Mouse (Mus musculus): Measurements from ENCODE around the gene Cfap221.

Gene Cfap221

GRCm38 (mm10) chr1:120006844-120007790 is 10.1 kb upstream of the Cfap221 start, which contains the start of gene Sctr:
Sctr (plus strand) TSS chr1:120006894.
- DNase-seq (ENCODE audit: low read depth, low spot score) = no peak

- DNase-seq (ENCODE audit: low read depth, low spot score) = peak; percentile 61
These were observed 610 bp upstream of the Cfap221 start for GRCm38 (mm10) chr1:119997644-119998043.

DNA sequence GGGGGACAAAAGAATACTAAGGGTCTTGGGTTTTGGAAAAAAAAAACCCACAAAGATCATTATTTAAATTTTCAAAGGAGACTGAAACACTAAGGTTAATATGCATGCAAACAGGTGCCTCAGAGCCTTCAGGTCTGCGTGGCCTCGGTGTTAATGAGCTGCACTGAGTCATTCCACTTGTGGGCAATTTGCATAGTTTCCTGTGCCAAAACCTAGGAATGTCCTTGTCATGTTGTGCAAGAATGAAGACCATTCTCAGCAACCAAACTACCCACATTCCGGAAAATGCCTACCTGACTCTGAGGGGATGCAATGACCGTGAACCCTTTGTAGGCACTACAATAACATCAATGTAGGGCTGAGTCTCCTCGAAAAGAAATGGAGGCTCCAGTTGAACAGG is 10.5 kb downstream of the Cfap221 start:
- DNase-seq (ENCODE audit: low read depth, low spot score) = no peak

- DNase-seq (ENCODE audit: low read depth, low spot score) = no peak
These were observed 21.9 kb downstream of the Cfap221 start for GRCm38 (mm10) chr1:119975141-119975540.

DNA sequence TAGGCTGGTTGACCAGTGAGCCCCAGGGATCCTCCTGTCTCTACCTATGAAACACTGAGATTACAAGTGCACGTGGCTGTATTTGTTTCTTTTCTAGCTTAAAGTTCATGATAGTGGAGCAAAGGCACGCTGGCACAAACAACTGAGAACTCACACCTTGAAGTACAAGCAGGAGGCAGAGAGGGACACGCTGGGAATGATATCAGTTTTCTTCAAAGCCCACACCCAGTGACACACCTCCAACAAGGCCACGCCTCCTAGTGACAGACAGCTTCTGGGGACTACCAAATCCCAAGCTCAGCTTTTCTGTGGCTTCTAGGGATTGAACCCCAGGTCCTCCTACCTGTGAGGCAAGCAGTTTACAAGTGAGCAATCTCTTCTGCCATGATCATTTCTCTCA is 23.9 kb downstream of the Cfap221 start:
- no peak for DNase-seq (ENCODE audit: low read depth, low spot score)

DNA sequence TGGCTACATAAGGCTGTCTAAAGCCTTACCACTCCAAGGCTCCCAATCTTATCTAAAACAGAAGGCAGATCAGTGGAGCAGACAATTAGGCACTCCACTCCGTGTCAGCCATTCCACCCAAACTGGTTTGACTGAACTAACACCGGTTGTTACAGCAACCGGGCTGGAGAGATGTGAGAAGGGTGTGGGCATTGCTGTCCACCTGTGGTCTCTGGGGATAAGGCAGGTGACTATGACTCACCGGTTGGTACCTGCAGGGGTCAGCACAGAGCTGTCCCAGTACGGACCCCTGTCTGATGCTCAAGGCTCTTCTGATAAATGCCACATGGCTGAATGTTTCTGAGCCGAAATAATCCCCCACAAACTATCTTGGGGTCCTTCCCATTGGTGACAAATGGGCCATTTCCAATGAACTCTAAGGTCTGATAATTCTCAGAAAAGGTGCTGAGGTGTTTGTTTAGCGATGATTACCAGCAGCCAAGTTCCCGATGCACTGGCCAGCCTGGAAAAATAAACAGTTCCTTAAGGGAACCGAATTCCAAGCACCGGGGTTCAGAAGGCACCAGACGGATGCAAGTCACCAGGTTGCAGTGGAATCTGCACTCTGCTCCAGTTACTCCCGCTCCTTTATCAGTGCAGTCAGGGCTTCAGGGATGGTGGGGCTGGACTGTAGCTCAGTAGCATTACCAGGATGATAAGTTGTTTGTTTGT is 31.1 kb downstream of the Cfap221 start:
- DNase-seq (ENCODE audit: low read depth, low spot score) = no peak

DNA sequence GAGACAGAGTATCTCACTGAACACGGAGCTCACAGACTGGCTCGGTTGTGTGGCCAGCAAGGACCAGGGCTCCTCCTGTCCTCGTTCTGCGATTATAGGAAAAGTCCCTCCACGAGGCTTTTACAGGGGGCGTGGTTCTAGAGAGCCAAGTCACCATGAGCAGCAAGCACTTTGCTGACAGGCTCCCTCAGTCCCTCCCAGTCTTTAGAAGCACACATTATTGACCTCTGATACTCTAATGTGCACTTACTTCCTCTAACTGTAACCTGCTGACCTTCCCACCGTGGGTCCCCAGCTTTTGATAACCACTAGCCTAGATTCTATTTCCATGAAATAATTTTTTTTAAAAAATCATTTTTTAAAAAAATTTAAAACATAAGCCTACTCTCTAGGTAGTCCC is 37.1 kb downstream of the Cfap221 start:
- DNase-seq (ENCODE audit: low read depth, low spot score) = no peak

GRCm38 (mm10) chr1:119959464-119959863 is 37.6 kb downstream of the Cfap221 start:
- DNase-seq (ENCODE audit: low read depth, low spot score) = no peak

- no peak for DNase-seq (ENCODE audit: low read depth, low spot score)
These were observed 39.3 kb downstream of the Cfap221 start for GRCm38 (mm10) chr1:119957716-119958222.

DNA sequence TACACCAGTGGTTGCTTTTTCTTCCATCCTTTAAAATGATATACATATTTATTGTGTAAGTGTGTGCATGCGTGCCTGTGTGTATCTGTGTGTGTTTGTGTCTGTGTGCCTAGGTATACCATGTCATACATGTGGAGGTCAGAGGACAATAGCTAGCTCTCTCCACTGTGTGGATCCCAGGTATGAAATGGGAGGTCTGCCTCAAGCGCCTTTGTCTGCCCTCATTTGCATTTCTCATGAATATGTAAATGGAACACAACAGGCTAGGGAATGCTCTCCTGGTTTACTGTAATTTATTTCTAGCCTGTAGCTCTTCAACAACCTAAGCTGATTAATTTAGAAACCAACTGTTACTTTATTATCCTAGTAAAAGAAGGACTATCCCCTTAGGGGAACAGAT is 42.4 kb downstream of the Cfap221 start:
- peak; percentile 39 for DNase-seq (ENCODE audit: low read depth, low spot score)

DNA sequence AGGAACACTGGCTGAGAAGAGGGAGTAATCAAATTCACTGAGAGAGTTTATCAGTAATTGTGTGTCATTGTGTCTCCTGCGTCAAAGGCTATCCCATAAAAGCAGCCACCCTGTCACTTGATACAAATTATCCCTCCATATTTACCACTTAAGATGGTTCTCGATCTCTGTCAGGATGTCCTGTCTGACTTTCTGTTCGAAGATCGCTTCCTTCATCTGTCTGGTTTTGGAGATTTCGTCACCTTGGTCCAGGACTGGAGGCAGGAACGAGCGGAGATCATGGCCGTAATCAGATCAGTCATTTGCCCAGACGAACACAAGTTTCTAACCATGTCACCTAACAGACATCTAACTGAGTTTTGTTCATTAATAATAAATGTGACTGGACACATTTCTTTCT is 43.6 kb downstream of the Cfap221 start:
- no peak for DNase-seq (ENCODE audit: low read depth, low spot score)

- no peak for DNase-seq (ENCODE audit: low read depth, low spot score)
These were observed 46.9 kb downstream of the Cfap221 start for GRCm38 (mm10) chr1:119950086-119950485.

DNA sequence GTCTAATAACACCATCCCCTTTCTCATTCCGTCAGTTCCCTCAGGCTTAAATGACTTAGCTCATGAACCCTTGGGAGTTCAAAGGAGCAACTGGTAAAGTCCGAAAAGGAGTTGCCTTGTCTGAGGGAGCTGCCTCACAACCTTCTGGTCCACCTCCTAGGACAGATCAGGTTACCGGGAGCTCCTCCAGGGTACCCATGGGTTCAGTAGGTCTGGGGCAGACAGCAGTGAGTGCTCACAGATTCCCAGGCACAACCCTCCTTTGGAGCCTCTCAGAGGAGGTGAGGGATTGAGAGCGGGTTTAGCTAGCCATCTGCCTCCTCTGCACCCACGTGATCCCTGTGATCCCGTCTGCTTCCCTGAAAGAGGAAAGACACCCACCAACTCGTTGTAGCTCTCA is 60.2 kb downstream of the Cfap221 start:
- DNase-seq (ENCODE audit: low read depth, low spot score) = no peak

GRCm38 (mm10) chr1:119931421-119932150 is 65.4 kb downstream of the Cfap221 start:
- DNase-seq (ENCODE audit: low read depth, low spot score) = no peak

GRCm38 (mm10) chr1:119929715-119930114 is 67.3 kb downstream of the Cfap221 start:
- DNase-seq (ENCODE audit: low read depth, low spot score) = peak; percentile 42

DNA sequence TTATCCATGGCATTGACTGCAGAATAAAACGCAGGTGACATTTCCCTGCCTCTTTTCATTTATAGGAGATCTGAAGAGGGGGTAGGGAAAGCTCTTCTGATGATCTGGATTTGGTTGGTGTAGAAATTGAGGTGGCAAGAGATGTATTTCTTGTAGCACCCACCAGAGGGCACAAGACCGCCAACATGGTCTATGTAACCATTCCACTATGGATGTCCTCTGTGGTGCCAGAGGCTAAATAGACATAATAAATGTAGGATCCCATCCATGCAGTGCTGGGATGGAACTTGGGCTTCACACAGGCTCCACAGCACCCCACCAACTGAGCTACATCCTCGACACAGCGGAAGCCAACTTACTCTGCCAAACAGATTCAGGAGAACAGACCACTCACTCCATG is 77.7 kb downstream of the Cfap221 start:
- peak; percentile 63 for DNase-seq (ENCODE audit: low read depth, low spot score)

GRCm38 (mm10) chr1:119916823-119917371 is 80.1 kb downstream of the Cfap221 start:
- DNase-seq (ENCODE audit: low read depth, low spot score) = no peak

DNA sequence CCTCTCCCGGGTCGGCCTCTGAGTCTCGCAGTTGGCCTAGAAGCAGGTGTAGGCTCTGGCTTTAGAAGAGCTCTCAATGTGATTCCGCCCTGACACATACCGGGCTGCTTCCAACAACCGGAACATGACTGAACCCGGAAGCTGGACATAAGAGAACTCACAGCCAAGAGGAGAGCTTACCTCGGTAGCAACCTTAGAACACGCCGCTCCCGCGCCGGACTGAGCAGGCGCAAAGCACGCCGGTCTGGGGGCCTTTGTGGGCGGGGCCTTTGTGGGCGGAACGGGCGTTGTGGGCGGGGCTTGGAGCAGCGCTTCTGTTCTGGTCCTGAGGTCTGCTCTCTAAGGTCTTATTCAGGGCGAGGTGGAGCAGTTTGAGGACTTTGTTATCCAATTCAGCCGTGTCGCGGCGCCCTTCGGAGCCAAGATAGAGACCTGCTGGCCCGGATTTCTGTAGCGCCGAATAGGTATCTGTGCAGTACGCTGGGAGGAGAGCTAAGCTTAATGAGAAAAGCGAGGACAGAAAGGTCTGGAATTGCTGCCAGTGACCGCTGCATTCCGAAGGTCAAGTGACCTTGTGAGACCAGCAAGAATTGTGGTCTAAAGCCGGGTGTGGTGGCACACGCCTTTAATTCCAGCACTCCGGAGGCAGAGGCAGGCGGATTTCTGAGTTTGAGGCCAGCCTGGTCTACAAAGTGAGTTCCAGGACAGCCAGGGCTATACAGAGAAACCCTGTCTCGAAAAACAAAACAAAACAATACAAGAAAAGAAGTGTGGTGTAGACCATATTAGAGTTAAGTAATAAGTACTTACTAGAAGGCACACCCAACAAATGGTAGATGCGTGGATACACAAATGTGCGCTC is 83.8 kb downstream of the Cfap221 start, which contains the start of gene Tmem177:
Gene Tmem177 (minus strand): TSS at position 256 of the 862 bp plus-strand sequence.
- DNase-seq (ENCODE audit: low read depth, low spot score) = peak; percentile 96

- DNase-seq (ENCODE audit: low read depth, low spot score) = peak; percentile 17
These were observed 89.8 kb downstream of the Cfap221 start for GRCm38 (mm10) chr1:119907206-119907748.

DNA sequence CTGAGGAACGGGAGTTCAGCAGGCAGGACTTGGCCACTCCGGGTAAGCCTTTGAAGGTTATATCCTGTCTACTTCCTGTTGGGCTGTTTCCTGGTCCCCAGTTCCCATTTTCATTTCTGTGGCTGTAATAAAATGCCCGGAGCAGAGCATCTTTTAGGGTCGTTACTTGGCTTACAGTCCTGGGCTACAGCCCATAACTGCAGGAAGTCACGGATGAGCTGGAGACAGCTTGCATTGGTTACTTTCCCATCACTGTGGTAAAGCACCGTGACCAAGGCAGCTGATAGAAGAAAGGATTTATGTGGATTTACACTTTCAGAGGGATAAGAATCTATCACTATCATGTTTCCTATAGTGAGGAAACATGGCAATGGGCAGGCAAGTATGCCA is 93.8 kb downstream of the Cfap221 start:
- DNase-seq (ENCODE audit: low read depth, low spot score) = no peak

Data from R1 (cell line).